Mouse (Mus musculus): ENCODE measurements at regions not wholly inside any gene's neighbourhood (a gene's known extent, or its start where the extent isn't known, plus 50 kb on each side); places are given as distances from the start of the nearest gene placed in this dataset.

GRCm38 (mm10) chr13:102578811-102579210 is 114.5 kb upstream of the Cd180 start:
- no peak for TF ChIP-seq CTCF (conservative IDR thresholded peaks at IDR 0.05; ENCODE audit: low read length)
- TF ChIP-seq NANOG (IDR thresholded peaks at IDR 0.05; ENCODE audit: borderline replicate concordance, low read length), result no peak

Measured in E14TG2a.4 (cell line).